Mouse (Mus musculus): ENCODE results near the gene Rpn1.
A peak's percentile ranks its signal among the peaks of the same experiment; 100 is the strongest.
"Not testable (repeated sequence)": the region's sequence is repeated elsewhere in the genome, so short reads cannot be mapped to it uniquely, and the experiment has no call there.

Gene Rpn1

DNA sequence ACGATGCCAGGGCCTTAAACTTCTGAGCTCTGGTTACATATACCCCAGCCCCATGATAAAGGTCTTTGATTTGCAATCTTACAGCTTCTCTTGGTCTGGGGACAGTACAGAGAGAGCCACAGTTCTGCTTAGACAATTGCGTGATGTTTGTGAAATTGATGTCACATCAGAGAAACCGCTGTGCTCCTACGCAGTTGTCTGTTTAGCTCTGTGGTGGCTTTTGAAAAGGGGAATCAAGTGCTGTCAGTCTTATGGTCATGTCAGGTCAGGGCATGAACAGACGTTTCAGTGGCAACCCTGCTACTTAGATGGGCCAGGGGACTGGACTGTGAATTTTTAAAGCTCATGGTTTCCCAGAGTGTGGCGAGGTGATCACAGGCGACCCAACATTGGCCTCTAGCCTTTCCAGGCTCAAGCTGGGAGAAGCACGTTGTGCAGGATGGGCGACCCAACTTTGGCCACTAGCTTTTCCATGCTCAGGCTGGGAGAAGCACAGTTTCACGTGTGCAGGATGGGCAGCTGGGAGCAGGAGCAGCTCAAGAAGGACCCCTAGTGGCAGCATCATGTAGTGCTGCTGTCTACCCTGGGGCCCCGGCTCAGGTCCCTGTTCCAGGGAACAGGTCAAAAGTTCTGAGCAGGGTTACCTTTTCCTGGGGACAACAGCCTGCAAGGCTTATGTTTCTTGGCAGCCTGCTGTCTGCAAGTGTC is 39.0 kb downstream of the Rpn1 start:
- DNase-seq = peak in 1 of 2 experiments; percentile 8

DNA sequence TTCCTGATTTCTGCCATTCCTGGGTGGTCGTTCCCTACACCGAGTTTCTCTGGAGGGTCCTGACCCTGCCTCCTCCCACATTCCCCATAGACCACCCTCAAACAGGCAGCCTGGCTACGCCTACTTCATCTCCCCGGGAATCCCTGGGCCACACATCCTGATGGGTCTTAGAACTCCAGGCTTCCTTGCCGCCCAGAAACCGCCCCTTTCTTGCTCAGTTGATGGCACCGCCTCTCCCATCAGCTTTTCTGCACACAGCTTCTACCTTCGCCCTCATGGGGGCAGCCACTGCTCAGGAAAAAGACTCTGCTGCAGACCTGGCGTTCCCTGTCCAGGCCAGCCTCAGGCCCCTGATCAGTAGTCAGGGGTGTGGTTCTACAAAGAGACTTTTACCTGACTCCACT is 39.6 kb downstream of the Rpn1 start:
- peak; percentile 45 to 63 for DNase-seq

GRCm38 (mm10) chr6:88124551-88124950 is 40.3 kb downstream of the Rpn1 start:
- DNase-seq = no peak

DNA sequence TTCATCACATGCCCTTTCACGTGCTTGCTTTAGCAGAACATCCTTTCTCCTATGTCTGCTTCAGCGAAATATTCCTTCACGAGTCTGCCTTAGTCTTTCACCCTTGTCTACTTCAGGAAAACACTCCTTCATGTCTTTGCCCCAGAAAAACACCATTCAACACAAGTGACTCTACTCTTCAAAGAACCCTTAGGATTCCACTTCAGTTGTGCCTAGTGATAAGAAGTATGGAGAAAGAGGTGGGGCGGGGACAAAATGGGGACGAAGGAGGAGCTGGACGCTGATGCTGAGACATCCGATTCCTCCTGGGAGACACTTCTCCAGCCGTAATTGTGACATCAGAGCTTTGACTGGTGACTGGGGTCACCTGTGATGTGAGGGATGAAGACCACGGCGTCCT is 41.5 kb downstream of the Rpn1 start:
- not testable (repeated sequence) for DNase-seq

GRCm38 (mm10) chr6:88131521-88131920 is 47.2 kb downstream of the Rpn1 start:
- no peak for DNase-seq

GRCm38 (mm10) chr6:88132051-88132450 is 47.8 kb downstream of the Rpn1 start:
- no peak for DNase-seq

DNA sequence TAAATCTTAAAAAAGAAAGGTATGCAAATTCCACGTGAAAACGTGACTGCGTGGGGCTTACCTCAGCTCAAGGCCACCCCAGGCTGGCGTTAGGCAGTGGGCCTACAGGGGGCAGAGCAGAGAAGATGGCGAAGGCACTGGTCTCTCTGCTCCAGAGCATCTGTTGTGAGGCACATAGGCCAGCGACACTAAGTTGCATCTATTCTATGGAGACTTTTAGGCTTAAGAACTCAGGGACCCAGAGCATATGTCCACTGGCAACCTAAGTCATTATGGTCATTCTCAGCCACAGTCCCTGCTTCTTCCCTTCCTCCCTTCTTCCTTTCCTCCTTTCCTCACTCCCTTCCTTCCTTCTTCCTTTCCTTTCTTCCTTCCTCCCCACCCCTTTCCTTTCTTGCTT is 48.8 kb downstream of the Rpn1 start:
- DNase-seq = no peak

- peak in 1 of 2 experiments; percentile 27 for DNase-seq
Observed at GRCm38 (mm10) chr6:88133878-88134277, 49.6 kb downstream of the Rpn1 start.

- DNase-seq = no peak
Observed at GRCm38 (mm10) chr6:88136201-88136631, 51.9 kb downstream of the Rpn1 start.

DNA sequence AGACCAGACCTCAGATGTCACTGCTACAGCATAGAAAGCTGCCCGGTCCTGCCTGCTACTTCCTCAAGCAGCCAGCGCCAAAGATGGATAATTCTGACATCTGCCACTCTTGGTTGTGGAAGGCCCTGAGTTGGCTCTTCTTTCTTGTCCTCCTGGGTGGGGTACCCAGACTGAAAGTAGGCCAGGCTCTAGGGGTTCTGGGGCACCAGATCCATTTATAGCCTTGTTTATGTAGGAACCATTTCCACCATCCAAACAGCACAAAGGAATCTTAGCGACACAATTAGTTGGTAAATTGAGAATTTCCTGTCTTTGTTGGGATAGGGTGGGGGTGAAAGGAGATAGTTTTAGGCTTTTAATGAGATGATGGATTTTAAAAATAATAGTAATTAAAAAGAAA is 54.2 kb downstream of the Rpn1 start:
- no peak for DNase-seq

GRCm38 (mm10) chr6:88140264-88140663 is 56.0 kb downstream of the Rpn1 start:
- no peak for DNase-seq

- no peak for DNase-seq
Observed at GRCm38 (mm10) chr6:88145793-88146192, 61.5 kb downstream of the Rpn1 start.

- DNase-seq = peak in 1 of 2 experiments; percentile 9
Observed at GRCm38 (mm10) chr6:88146576-88146975, 62.3 kb downstream of the Rpn1 start.

DNA sequence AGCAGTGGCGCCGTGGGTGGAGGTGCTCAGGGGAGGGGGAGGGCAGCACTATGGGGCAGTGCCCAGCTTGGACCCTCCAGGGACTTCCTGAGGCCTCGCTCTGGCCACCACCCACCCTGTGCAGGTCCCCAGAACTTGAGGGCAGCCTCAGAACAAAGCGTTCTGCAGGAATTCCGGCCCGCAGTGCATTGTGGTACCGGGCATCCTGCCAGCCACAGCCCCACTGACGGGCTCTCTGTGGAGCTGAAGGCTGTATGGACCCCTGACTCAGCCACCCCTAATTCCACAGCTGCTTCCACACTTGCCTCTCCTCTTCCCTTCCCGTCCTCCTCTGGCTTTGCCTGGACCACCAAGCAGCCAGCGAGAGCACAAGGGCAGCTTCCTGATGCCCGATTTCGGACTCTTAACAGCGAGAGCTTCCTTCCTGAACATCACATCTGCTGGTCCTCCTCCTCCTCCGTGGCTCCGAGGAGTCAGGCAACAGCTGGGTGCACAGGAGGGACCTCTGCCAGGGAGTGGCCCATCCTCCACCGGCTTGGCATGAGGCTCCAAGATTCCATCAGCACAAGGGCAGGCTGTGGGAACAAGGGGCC is 63.2 kb downstream of the Rpn1 start:
- peak; percentile 48 to 52 for DNase-seq

GRCm38 (mm10) chr6:88151335-88151734 is 67.1 kb downstream of the Rpn1 start:
- no peak for DNase-seq

DNA sequence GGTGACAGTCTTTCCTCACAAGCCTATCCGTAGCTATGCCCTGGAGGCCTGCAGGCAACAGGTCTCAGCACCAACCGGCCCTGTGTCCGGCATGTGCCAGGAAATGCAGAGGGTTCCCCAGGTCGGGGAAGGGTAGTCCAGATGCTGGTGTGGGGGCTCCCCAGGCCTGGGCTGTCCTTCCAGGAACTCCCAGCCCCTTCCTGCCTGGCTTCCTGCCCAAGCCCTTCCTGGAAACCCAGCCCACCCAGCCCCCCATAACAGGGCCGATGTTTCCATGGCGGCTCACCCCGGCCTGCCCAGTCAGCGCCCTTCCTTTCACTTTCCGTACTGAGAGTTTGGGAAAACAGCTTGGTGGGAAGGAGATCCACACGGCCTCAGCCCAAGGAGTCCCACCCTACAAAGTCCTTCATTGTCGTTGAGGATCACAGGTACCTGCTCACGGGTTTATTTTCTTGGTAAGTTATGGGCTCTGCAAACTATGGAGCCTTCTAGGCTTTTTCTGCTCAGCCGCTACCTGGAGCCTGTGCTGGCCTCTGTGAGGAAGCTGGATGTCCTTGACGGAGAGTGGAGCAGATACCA is 67.9 kb downstream of the Rpn1 start:
- DNase-seq = peak; percentile 31 to 38

- no peak for DNase-seq
Observed at GRCm38 (mm10) chr6:88152979-88153378, 68.7 kb downstream of the Rpn1 start.
